Mouse (Mus musculus) spleen, adult 2 months (tissue): ENCODE results near the gene Cd274.

Experiments
- CTCF ChIP-seq: fragments of 200-500 bp; IDR thresholded peaks from 2 replicates; pipeline ENCODE4 v1.5.1; 2011; ENCODE audit warnings: mild to moderate bottlenecking, inconsistent platforms; ENCODE audit not compliant: insufficient read depth, insufficient read length, insufficient replicate concordance; ENCODE audit errors: extremely low read depth
- POLR2A ChIP-seq: fragments of 200-500 bp; IDR thresholded peaks from 2 replicates; pipeline ENCODE4 v1.6.1; 2011; ENCODE audit warnings: low read depth, low read length, inconsistent platforms

DNA sequence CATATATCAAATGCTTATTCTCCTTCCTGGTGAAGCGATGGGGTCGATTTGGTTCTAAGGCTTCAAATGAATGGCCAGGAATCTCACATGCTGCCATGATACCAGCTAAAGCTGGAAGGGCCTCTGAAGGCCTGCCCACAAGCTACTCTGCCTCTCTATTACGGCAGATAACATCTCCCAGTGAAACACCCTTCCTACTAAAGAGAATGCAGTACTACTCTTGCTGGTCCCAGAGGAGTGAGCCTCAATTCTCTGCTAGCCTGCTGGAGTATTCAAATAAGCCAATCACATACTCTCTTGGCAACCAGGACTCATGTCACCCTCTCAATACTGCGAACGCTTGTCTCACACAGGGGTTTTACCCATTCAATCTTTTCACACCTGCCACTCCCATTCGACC is 25.0 kb upstream of the Cd274 start:
- no peak for TF ChIP-seq CTCF
- no peak for TF ChIP-seq POLR2A
